Mouse (Mus musculus) kidney, postnatal 36 days (tissue): ENCODE results near the gene Sgk2.

ENCODE experiments used
- DNase-seq, 2 experiments: peaks; one replicate each; pipeline ENCODE4 v3.0.0; 2021 to 2022; ENCODE audit warnings: mixed read lengths in 2 of 2

Gene Sgk2

DNA sequence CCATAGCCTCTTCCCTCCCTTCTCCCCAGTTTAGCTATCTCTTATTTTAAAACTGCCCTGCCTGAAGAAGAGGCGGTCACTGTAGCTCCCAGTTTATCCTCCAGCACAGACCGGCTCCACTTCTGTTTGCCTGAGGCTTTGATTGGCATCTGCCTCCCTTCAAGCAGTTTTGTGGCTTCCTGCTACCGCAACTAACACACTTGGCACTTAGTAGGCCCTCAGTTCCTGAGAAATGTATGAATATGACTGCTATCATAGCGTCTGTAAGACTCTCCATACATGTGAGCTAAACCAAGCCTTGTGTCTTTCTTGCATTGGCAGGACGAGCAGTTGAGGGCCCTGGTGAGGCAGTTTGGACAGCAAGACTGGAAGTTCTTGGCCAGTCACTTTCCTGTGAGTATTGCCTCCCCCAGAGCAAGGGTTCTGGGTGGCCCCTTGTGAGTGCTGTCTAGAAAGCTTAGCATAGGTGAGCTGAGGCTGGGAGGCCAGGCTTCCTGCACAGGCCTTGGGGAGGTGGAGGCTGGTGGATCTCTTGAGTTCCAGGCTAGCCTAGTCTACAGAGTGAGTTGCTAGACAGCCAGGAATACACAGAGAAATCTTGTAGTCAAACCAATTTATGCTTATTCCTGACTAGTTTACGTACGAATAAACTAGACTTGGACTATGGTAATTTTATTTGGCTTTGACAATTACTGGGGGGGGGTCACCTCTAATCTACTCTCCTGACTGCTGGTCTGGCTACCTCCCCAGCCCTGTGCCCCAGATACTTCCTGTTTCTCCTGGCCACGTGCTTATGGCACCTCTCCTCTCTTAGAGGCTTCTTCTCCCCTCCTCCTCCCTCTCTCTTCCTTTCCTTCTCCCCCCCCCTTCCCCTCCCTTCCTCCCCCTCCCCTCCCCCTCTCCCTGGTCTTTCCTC lies 74.3 kb downstream of the Sgk2 start:
- DNase-seq: no peak

DNA sequence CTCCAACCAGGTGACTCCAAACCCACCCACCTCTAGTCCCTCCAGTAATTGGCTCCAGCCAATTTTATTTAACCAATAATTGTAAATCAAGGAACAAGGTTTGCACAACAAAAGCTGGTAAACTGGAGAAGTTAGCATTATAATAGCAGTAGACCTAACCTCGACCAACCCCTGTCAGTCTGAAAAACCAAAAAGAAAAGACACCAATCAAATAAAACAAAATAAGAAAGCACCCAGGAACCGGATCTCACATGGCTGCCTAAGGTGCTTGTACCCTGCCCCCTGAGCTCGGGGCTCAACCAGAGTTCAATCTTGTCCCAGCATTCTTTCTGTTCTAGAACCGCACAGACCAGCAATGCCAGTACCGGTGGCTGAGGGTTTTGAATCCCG lies 75.0 kb downstream of the Sgk2 start:
- no peak for DNase-seq
